Mouse (Mus musculus) forebrain, embryonic 16.5 days (tissue): Measurements from ENCODE around the gene Ccdc183. TPM values are rescaled to one million over a fixed set of nuclear protein-coding genes. Genes with fewer than 3 reads are reported as not detected.

Source experiments
- ATAC-seq: fragments of 200-750 bp; cut with Nextera tagmentation; 2 replicates; pipeline ENCODE4 v1.8.0; 2017; ENCODE audit warnings: mild to moderate bottlenecking, moderate library complexity
- H3K27ac ChIP-seq: fragments of 300-500 bp; sonication (generic); 2 replicates; pipeline ENCODE4 v1.5.1; 2014; ENCODE audit warnings: low read length, control low read depth
- H3K27me3 ChIP-seq: fragments of 300-500 bp; sonication (generic); replicated peaks from 2 replicates; pipeline ENCODE4 v1.6.1; 2014; ENCODE audit warnings: low read length; ENCODE audit not compliant: control insufficient read depth, insufficient read depth
- H3K36me3 ChIP-seq: fragments of 300-500 bp; sonication (generic); 2 replicates; pipeline ENCODE4 v1.6.1; 2014; ENCODE audit not compliant: control insufficient read depth, insufficient read depth
- H3K4me1 ChIP-seq: fragments of 300-500 bp; sonication (generic); replicated peaks from 2 replicates; pipeline ENCODE4 v1.6.1; 2014; ENCODE audit warnings: low read length; ENCODE audit not compliant: control insufficient read depth, insufficient read depth
- H3K4me2 ChIP-seq: fragments of 300-500 bp; sonication (generic); 2 replicates; pipeline ENCODE4 v1.6.1; 2014; ENCODE audit warnings: mild to moderate bottlenecking, low read length, control low read depth
- H3K4me3 ChIP-seq: fragments of 300-500 bp; sonication (generic); replicated peaks from 2 replicates; pipeline ENCODE4 v1.5.1; 2014; ENCODE audit warnings: mild to moderate bottlenecking, low read length, control low read depth
- H3K9ac ChIP-seq: fragments of 300-500 bp; sonication (generic); replicated peaks from 2 replicates; pipeline ENCODE4 v1.6.1; 2014; ENCODE audit warnings: low read depth, low read length, control low read depth
- H3K9me3 ChIP-seq: fragments of 300-500 bp; sonication (generic); 2 replicates; pipeline ENCODE4 v1.6.1; 2016; ENCODE audit warnings: low read length; ENCODE audit not compliant: control insufficient read depth
- WGBS: fragments of 180-500 bp; shearing (Covaris S2); extraction: QIAGEN DNeasy Blood & Tissue Kit; methylation state at CpG from one replicate; pipeline ENCODE4 v1.1.7; 2014; 5-methylcytosine and 5-hydroxymethylcytosine counted together
- polyA plus RNA-seq: library from polyadenylated mRNA; unstranded; fragments of >200 nt; fragmentation: Nextera tagmentation; extraction: Ambion mirVana; gene quantifications from 2 replicates; pipeline ENCODE4 v1.2.1, GENCODE M21; 2015

Gene Ccdc183
- polyA plus RNA-seq, 1 experiment from 2014 or later, result 0.24 TPM

- no peak overlapping the region for H3K27ac ChIP-seq
- ATAC-seq, result no peak
- H3K36me3 ChIP-seq, result no peaks in the 10 kb centered on the region
- peaks cover 11% of the 10 kb centered on the region for H3K4me1 ChIP-seq
- H3K9me3 ChIP-seq, result no peaks in the 10 kb centered on the region
- WGBS, result 86% methylated on average over 6 of the region's 6 CpGs
- H3K9ac ChIP-seq, result no peak overlapping the region
- peaks cover 18% of the 10 kb centered on the region for H3K27me3 ChIP-seq
- H3K4me2 ChIP-seq, result no peak overlapping the region
- H3K4me3 ChIP-seq, result no peak overlapping the region
These were observed 2.9 kb upstream of the Ccdc183 start for GRCm38 (mm10) chr2:25620386-25620785.

- Histone ChIP-seq H3K27ac (no peak overlapping the region), H3K27me3 (peaks cover 22% of the 10 kb centered on the region), H3K9ac (no peak overlapping the region), H3K9me3 (no peaks in the 10 kb centered on the region), H3K4me3 (no peak overlapping the region), H3K36me3 (no peaks in the 10 kb centered on the region), H3K4me2 (no peak overlapping the region), H3K4me1 (peaks cover 7% of the 10 kb centered on the region)
- 25% methylated on average over 22 of the region's 22 CpGs for WGBS
- no peak for ATAC-seq
These were observed 1.1 kb downstream of the Ccdc183 start for GRCm38 (mm10) chr2:25616398-25616797.

GRCm38 (mm10) chr2:25608671-25609070, 8.8 kb downstream of the Ccdc183 start:
- H3K36me3 ChIP-seq, result no peaks in the 10 kb centered on the region
- H3K4me1 ChIP-seq, result peaks cover 22% of the 10 kb centered on the region
- peak; percentile 16 for ATAC-seq
- 64% methylated on average over 10 of the region's 10 CpGs for WGBS
- peak overlapping the region; percentile 22 for H3K27ac ChIP-seq
- no peaks in the 10 kb centered on the region for H3K27me3 ChIP-seq
- peak overlapping the region; percentile 97 for H3K9ac ChIP-seq
- no peaks in the 10 kb centered on the region for H3K9me3 ChIP-seq
- peak overlapping the region; percentile 80 for H3K4me2 ChIP-seq
- peak overlapping the region; percentile 100 for H3K4me3 ChIP-seq

GRCm38 (mm10) chr2:25607761-25608622, 9.5 kb downstream of the Ccdc183 start, which contains the start of gene Rabl6:
Gene Rabl6, minus strand, starts transcription at chr2:25608521.
- Histone ChIP-seq H3K27me3 (no peaks in the 10 kb centered on the region), H3K36me3 (no peaks in the 10 kb centered on the region), H3K27ac (peak within 1 kb of the TSS; percentile 91), H3K4me2 (peak within 1 kb of the TSS; percentile 80), H3K9ac (peak within 1 kb of the TSS; percentile 97), H3K4me3 (peak within 1 kb of the TSS; percentile 100), H3K4me1 (peaks cover 22% of the 10 kb centered on the region), H3K9me3 (no peaks in the 10 kb centered on the region)
- WGBS, result under 1% methylated on average over 75 of the region's 80 CpGs
- peak; percentile 96 for ATAC-seq

GRCm38 (mm10) chr2:25602526-25602925, 15.0 kb downstream of the Ccdc183 start:
- Histone ChIP-seq H3K27me3 (no peaks in the 10 kb centered on the region), H3K9ac (no peak overlapping the region), H3K27ac (no peak overlapping the region), H3K36me3 (peaks cover 26% of the 10 kb centered on the region), H3K4me1 (peaks cover 15% of the 10 kb centered on the region), H3K9me3 (no peaks in the 10 kb centered on the region), H3K4me3 (no peak overlapping the region), H3K4me2 (no peak overlapping the region)
- WGBS, result 98% methylated on average over 5 of the region's 5 CpGs
- no peak for ATAC-seq

- H3K4me1 ChIP-seq, result no peaks in the 10 kb centered on the region
- H3K9me3 ChIP-seq, result no peaks in the 10 kb centered on the region
- ATAC-seq, result no peak
These were observed 17.4 kb downstream of the Ccdc183 start for GRCm38 (mm10) chr2:25600037-25600436.

GRCm38 (mm10) chr2:25598749-25599148, 18.7 kb downstream of the Ccdc183 start:
- Histone ChIP-seq H3K9ac (no peak overlapping the region), H3K4me3 (no peak overlapping the region), H3K27ac (no peak overlapping the region), H3K4me2 (no peak overlapping the region), H3K4me1 (no peaks in the 10 kb centered on the region), H3K9me3 (no peaks in the 10 kb centered on the region), H3K36me3 (peaks cover 43% of the 10 kb centered on the region), H3K27me3 (no peaks in the 10 kb centered on the region)
- no peak for ATAC-seq
- 96% methylated on average over 1 of the region's 1 CpGs for WGBS

More at GRCm38 (mm10) chr2:25600037-25600436, 17.4 kb downstream of the Ccdc183 start:
- H3K9ac ChIP-seq, result no peak overlapping the region
- no peaks in the 10 kb centered on the region for H3K27me3 ChIP-seq
- H3K27ac ChIP-seq, result no peak overlapping the region
- WGBS, result 82% methylated on average over 2 of the region's 2 CpGs
- H3K36me3 ChIP-seq, result peaks cover 37% of the 10 kb centered on the region
- no peak overlapping the region for H3K4me3 ChIP-seq
- H3K4me2 ChIP-seq, result no peak overlapping the region

GRCm38 (mm10) chr2:25596765-25597510, 20.5 kb downstream of the Ccdc183 start:
- Histone ChIP-seq H3K27ac (no peak overlapping the region), H3K4me2 (no peak overlapping the region), H3K9ac (no peak overlapping the region), H3K36me3 (peaks cover 53% of the 10 kb centered on the region), H3K9me3 (no peaks in the 10 kb centered on the region), H3K27me3 (no peaks in the 10 kb centered on the region), H3K4me3 (no peak overlapping the region), H3K4me1 (no peaks in the 10 kb centered on the region)
- no peak for ATAC-seq
- 94% methylated on average over 5 of the region's 5 CpGs for WGBS

GRCm38 (mm10) chr2:25591863-25592262, 25.6 kb downstream of the Ccdc183 start:
- peaks cover 44% of the 10 kb centered on the region for H3K36me3 ChIP-seq

More at GRCm38 (mm10) chr2:25591863-25592262, 25.6 kb downstream of the Ccdc183 start:
- Histone ChIP-seq H3K9me3 (no peaks in the 10 kb centered on the region), H3K27me3 (no peaks in the 10 kb centered on the region), H3K9ac (no peak overlapping the region), H3K4me2 (no peak overlapping the region), H3K4me1 (no peaks in the 10 kb centered on the region), H3K4me3 (no peak overlapping the region), H3K27ac (no peak overlapping the region)
- 86% methylated on average over 2 of the region's 2 CpGs for WGBS
- no peak for ATAC-seq
